Mouse (Mus musculus): ENCODE measurements around the gene Pax7. TPM values are rescaled to one million over a fixed set of nuclear protein-coding genes. Genes with fewer than 3 reads are reported as not detected.

The Pax7 gene
- polyA plus RNA-seq, 1 experiment: 0.06 TPM

GRCm38 (mm10) chr4:139863218-139863617, 29.9 kb upstream of the Pax7 start:
- no peak overlapping the region for H3K27ac ChIP-seq (ENCODE audit: insufficient read depth, low read depth, low read length)
- no peaks in the 10 kb centered on the region for H3K36me3 ChIP-seq (ENCODE audit: control insufficient read depth, insufficient read depth, low read length)
- 0 out of 2 replicates have a peak, but pooled peaks cover 1% of the 10 kb centered on the region for H3K27me3 ChIP-seq (replicated peaks; ENCODE audit: control insufficient read depth, insufficient read depth, low read length)
- no peak overlapping the region for H3K4me3 ChIP-seq (ENCODE audit: insufficient read depth, low read depth, low read length)
- DNase-seq: no peak
- H3K4me1 ChIP-seq (ENCODE audit: control insufficient read depth, insufficient read depth, low read length): no peaks in the 10 kb centered on the region
- WGBS: 89% methylated on average over 1 of the region's 1 CpGs
- TF ChIP-seq POLR2A (IDR thresholded peaks at IDR 0.05; ENCODE audit: low read depth, low read length): no peak
- TF ChIP-seq CTCF (conservative IDR thresholded peaks at IDR 0.05; ENCODE audit: insufficient read depth, insufficient read length, low read depth, low read length): no peak

GRCm38 (mm10) chr4:139858635-139859176, 25.4 kb upstream of the Pax7 start:
- TF ChIP-seq POLR2A (IDR thresholded peaks at IDR 0.05; ENCODE audit: low read depth, low read length) (no peak), CTCF (conservative IDR thresholded peaks at IDR 0.05; ENCODE audit: insufficient read depth, insufficient read length, low read depth, low read length) (peak; percentile 94)
- WGBS: 2% methylated on average over 13 of the region's 13 CpGs
- peak; percentile 71 for DNase-seq
- H3K36me3 ChIP-seq (ENCODE audit: control insufficient read depth, insufficient read depth, low read length): no peaks in the 10 kb centered on the region
- no peaks in the 10 kb centered on the region for H3K4me1 ChIP-seq (ENCODE audit: control insufficient read depth, insufficient read depth, low read length)
- no peak overlapping the region for H3K4me3 ChIP-seq (ENCODE audit: insufficient read depth, low read depth, low read length)
- 0 out of 2 replicates have a peak, but pooled peaks cover 1% of the 10 kb centered on the region for H3K27me3 ChIP-seq (replicated peaks; ENCODE audit: control insufficient read depth, insufficient read depth, low read length)
- H3K27ac ChIP-seq (ENCODE audit: insufficient read depth, low read depth, low read length): no peak overlapping the region

- H3K4me3 ChIP-seq (ENCODE audit: insufficient read depth, low read depth, low read length): no peak overlapping the region
- no peak overlapping the region for H3K27ac ChIP-seq (ENCODE audit: insufficient read depth, low read depth, low read length)
- no peaks in the 10 kb centered on the region for H3K36me3 ChIP-seq (ENCODE audit: control insufficient read depth, insufficient read depth, low read length)
- H3K4me1 ChIP-seq (ENCODE audit: control insufficient read depth, insufficient read depth, low read length): no peaks in the 10 kb centered on the region
- 3% methylated on average over 25 of the region's 25 CpGs for WGBS
- 0 out of 2 replicates have a peak, but pooled peaks cover 1% of the 10 kb centered on the region for H3K27me3 ChIP-seq (replicated peaks; ENCODE audit: control insufficient read depth, insufficient read depth, low read length)
- TF ChIP-seq CTCF (conservative IDR thresholded peaks at IDR 0.05; ENCODE audit: insufficient read depth, insufficient read length, low read depth, low read length) (peak; percentile 27; the same call in 1 of the 2 replicates), POLR2A (IDR thresholded peaks at IDR 0.05; ENCODE audit: low read depth, low read length) (no peak)
- DNase-seq: no peak
Observed at GRCm38 (mm10) chr4:139852219-139853035, 19.1 kb upstream of the Pax7 start.

- H3K27ac ChIP-seq (ENCODE audit: insufficient read depth, low read depth, low read length): no peak overlapping the region
- TF ChIP-seq POLR2A (IDR thresholded peaks at IDR 0.05; ENCODE audit: low read depth, low read length): no peak
- TF ChIP-seq CTCF (conservative IDR thresholded peaks at IDR 0.05; ENCODE audit: insufficient read depth, insufficient read length, low read depth, low read length): no peak
- 17% methylated on average over 15 of the region's 15 CpGs for WGBS
- H3K27me3 ChIP-seq (replicated peaks; ENCODE audit: control insufficient read depth, insufficient read depth, low read length): 0 out of 2 replicates have a peak, but pooled peaks cover 1% of the 10 kb centered on the region
- no peak for DNase-seq
- H3K4me1 ChIP-seq (ENCODE audit: control insufficient read depth, insufficient read depth, low read length): no peaks in the 10 kb centered on the region
- H3K4me3 ChIP-seq (ENCODE audit: insufficient read depth, low read depth, low read length): no peak overlapping the region
- no peaks in the 10 kb centered on the region for H3K36me3 ChIP-seq (ENCODE audit: control insufficient read depth, insufficient read depth, low read length)
Observed at GRCm38 (mm10) chr4:139851387-139851786, 18.1 kb upstream of the Pax7 start.

GRCm38 (mm10) chr4:139850547-139851170, 17.3 kb upstream of the Pax7 start:
- Histone ChIP-seq H3K4me1 (ENCODE audit: control insufficient read depth, insufficient read depth, low read length) (no peaks in the 10 kb centered on the region), H3K36me3 (ENCODE audit: control insufficient read depth, insufficient read depth, low read length) (no peaks in the 10 kb centered on the region), H3K4me3 (ENCODE audit: insufficient read depth, low read depth, low read length) (no peak overlapping the region), H3K27ac (ENCODE audit: insufficient read depth, low read depth, low read length) (no peak overlapping the region), H3K27me3 (replicated peaks; ENCODE audit: control insufficient read depth, insufficient read depth, low read length) (0 out of 2 replicates have a peak, but pooled peaks cover 1% of the 10 kb centered on the region)
- WGBS: 16% methylated on average over 8 of the region's 8 CpGs
- TF ChIP-seq CTCF (conservative IDR thresholded peaks at IDR 0.05; ENCODE audit: insufficient read depth, insufficient read length, low read depth, low read length) (no peak), POLR2A (IDR thresholded peaks at IDR 0.05; ENCODE audit: low read depth, low read length) (no peak)
- no peak for DNase-seq

GRCm38 (mm10) chr4:139843456-139843855, 10.1 kb upstream of the Pax7 start:
- no peaks in the 10 kb centered on the region for H3K27me3 ChIP-seq (replicated peaks; ENCODE audit: control insufficient read depth, insufficient read depth, low read length)
- H3K4me1 ChIP-seq (ENCODE audit: control insufficient read depth, insufficient read depth, low read length): no peaks in the 10 kb centered on the region
- H3K4me3 ChIP-seq (ENCODE audit: insufficient read depth, low read depth, low read length): no peak overlapping the region
- 16% methylated on average over 7 of the region's 7 CpGs for WGBS
- DNase-seq: no peak
- no peaks in the 10 kb centered on the region for H3K36me3 ChIP-seq (ENCODE audit: control insufficient read depth, insufficient read depth, low read length)
- TF ChIP-seq POLR2A (IDR thresholded peaks at IDR 0.05; ENCODE audit: low read depth, low read length): no peak
- no peak for TF ChIP-seq CTCF (conservative IDR thresholded peaks at IDR 0.05; ENCODE audit: insufficient read depth, insufficient read length, low read depth, low read length)
- no peak overlapping the region for H3K27ac ChIP-seq (ENCODE audit: insufficient read depth, low read depth, low read length)

GRCm38 (mm10) chr4:139842919-139843318, 9.6 kb upstream of the Pax7 start:
- TF ChIP-seq CTCF (conservative IDR thresholded peaks at IDR 0.05; ENCODE audit: insufficient read depth, insufficient read length, low read depth, low read length) (no peak), POLR2A (IDR thresholded peaks at IDR 0.05; ENCODE audit: low read depth, low read length) (no peak)
- 73% methylated on average over 7 of the region's 7 CpGs for WGBS
- Histone ChIP-seq H3K27me3 (replicated peaks; ENCODE audit: control insufficient read depth, insufficient read depth, low read length) (no peaks in the 10 kb centered on the region), H3K4me1 (ENCODE audit: control insufficient read depth, insufficient read depth, low read length) (no peaks in the 10 kb centered on the region), H3K36me3 (ENCODE audit: control insufficient read depth, insufficient read depth, low read length) (no peaks in the 10 kb centered on the region), H3K4me3 (ENCODE audit: insufficient read depth, low read depth, low read length) (no peak overlapping the region), H3K27ac (ENCODE audit: insufficient read depth, low read depth, low read length) (no peak overlapping the region)
- DNase-seq: no peak

All from kidney, adult 2 months (tissue).